Mouse (Mus musculus): Measurements from ENCODE around the gene Tbc1d7.

DNA sequence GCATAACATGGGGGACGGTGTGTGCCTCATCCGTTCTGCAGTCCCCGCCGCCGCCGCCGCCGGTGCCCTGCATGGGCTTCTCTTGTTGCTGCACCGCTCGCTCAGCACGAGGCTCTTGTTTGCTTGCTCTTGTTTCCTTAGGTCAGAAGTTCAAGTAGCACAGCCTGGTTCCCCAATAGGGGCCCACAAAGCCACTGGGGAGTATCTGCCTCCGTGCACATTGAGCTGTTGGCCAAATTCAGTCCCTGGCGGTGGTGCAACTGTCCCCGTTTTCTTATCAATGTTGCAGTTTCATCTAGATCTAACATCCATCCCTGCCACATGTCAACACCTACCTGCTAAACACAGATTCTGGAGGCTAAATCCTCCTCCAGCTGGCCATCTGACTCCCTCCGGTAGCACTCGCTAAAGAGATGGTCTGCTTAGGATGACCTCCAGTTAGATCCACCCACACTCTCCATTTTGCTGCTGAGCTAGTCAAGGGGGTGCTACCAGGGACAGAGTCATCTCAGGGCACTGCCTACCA, 37.7 kb upstream of the Tbc1d7 start:
- TF ChIP-seq CTCF (IDR thresholded peaks at IDR 0.05; ENCODE audit: control insufficient read depth, insufficient read depth, insufficient read length) (no peak), MAX (IDR thresholded peaks at IDR 0.05) (no peak), MYOD1 (IDR thresholded peaks at IDR 0.05; ENCODE audit: control insufficient read depth, insufficient read length, low read depth) (no peak), CEBPB (IDR thresholded peaks at IDR 0.05; ENCODE audit: low read depth) (no peak), MYOG (IDR thresholded peaks at IDR 0.05; ENCODE audit: control insufficient read depth, extremely low read depth, insufficient read length) (no peak)

Data from C2C12 (cell line).